8 mouse cellular contexts compared by ENCODE assay signal in genomic region chr9:21989230-21990110, GRCm38 (mm10). TPM values are rescaled to one million over a fixed set of nuclear protein-coding genes. Genes with fewer than 3 reads are reported as not detected.
DNase-seq lines count a peak whose midpoint lies in the region; ATAC-seq lines count a peak whose summit lies in the region.

Gene Rgl3 (minus strand): TSS chr9:21989446.

- H3K27ac ChIP-seq in forebrain, embryonic 11.5 days (ENCODE audit: low read depth, low read length) = no peak within 1 kb of the TSS
- no peak within 1 kb of the TSS for H3K27ac ChIP-seq in limb, embryonic 12.5 days
- no peak within 1 kb of the TSS for H3K27ac ChIP-seq in midbrain, embryonic 14.5 days (replicated peaks; ENCODE audit: low read depth, low read length)

- peak within 1 kb of the TSS; percentile 35 for H3K4me3 ChIP-seq in forebrain, embryonic 11.5 days (ENCODE audit: low read depth, low read length)
- H3K4me3 ChIP-seq in limb, embryonic 12.5 days (replicated peaks) = peak within 1 kb of the TSS; percentile 47
- peak within 1 kb of the TSS; percentile 32 for H3K4me3 ChIP-seq in midbrain, embryonic 14.5 days (replicated peaks; ENCODE audit: low read depth, low read length)

- no peaks in the 10 kb centered on the region for H3K9me3 ChIP-seq in forebrain, embryonic 11.5 days (ENCODE audit: control insufficient read depth, low read length)
- H3K9me3 ChIP-seq in limb, embryonic 12.5 days = no peaks in the 10 kb centered on the region
- no peaks in the 10 kb centered on the region for H3K9me3 ChIP-seq in midbrain, embryonic 14.5 days (ENCODE audit: control insufficient read depth, low read length)

- DNase-seq in B cell, adult 2 months = peak; percentile 29 to 33
- peak; percentile 91 to 93 for DNase-seq in adrenal gland, postnatal 36 days
- DNase-seq in forebrain, embryonic 11.5 days (ENCODE audit: low spot score) = peak; percentile 75
- peak; percentile 63 to 65 for DNase-seq in heart, postnatal 36 days
- no peak for DNase-seq in midbrain, embryonic 14.5 days
- DNase-seq in spleen, adult 12 weeks (ENCODE audit: low spot score) = no peak

- peak within 1 kb of the TSS; percentile 67 for H3K4me2 ChIP-seq in forebrain, embryonic 11.5 days (ENCODE audit: low read depth, low read length, severe bottlenecking)
- peak within 1 kb of the TSS; percentile 76 for H3K4me2 ChIP-seq in limb, embryonic 12.5 days
- H3K4me2 ChIP-seq in midbrain, embryonic 14.5 days (ENCODE audit: low read length) = peak within 1 kb of the TSS; percentile 57

- H3K36me3 ChIP-seq in forebrain, embryonic 11.5 days (ENCODE audit: control insufficient read depth, insufficient read depth, low read length) = no peaks in the 10 kb centered on the region
- no peaks in the 10 kb centered on the region for H3K36me3 ChIP-seq in limb, embryonic 12.5 days
- no peaks in the 10 kb centered on the region for H3K36me3 ChIP-seq in midbrain, embryonic 14.5 days (ENCODE audit: control insufficient read depth, insufficient read depth, low read length)

- WGBS in forebrain, embryonic 11.5 days = under 1% methylated on average over 38 of the region's 42 CpGs
- under 1% methylated on average over 42 of the region's 42 CpGs for WGBS in limb, embryonic 12.5 days
- WGBS in midbrain, embryonic 14.5 days = 2% methylated on average over 42 of the region's 42 CpGs

- H3K9ac ChIP-seq in forebrain, embryonic 11.5 days (ENCODE audit: low read length) = peak within 1 kb of the TSS; percentile 51
- peak within 1 kb of the TSS; percentile 42 for H3K9ac ChIP-seq in limb, embryonic 12.5 days (replicated peaks)
- peak within 1 kb of the TSS; percentile 46; the same call in 1 of the 2 replicates for H3K9ac ChIP-seq in midbrain, embryonic 14.5 days (replicated peaks; ENCODE audit: low read length)

- H3K27me3 ChIP-seq in forebrain, embryonic 11.5 days (ENCODE audit: control insufficient read depth, insufficient read depth, low read length) = peaks cover 56% of the 10 kb centered on the region
- peaks cover 92% of the 10 kb centered on the region for H3K27me3 ChIP-seq in limb, embryonic 12.5 days
- H3K27me3 ChIP-seq in midbrain, embryonic 14.5 days (ENCODE audit: control insufficient read depth, insufficient read depth, low read length) = peaks cover 54% of the 10 kb centered on the region

- intact Hi-C loops in heart, postnatal 36 days (cut with DNase I) = no loop called here

- ATAC-seq in forebrain, embryonic 11.5 days (replicated peaks; ENCODE audit: low FRiP score) = peak; percentile 53; the same call in 1 of the 2 replicates
- no peak for ATAC-seq in limb, embryonic 12.5 days (ENCODE audit: insufficient number of reproducible peaks, insufficient read depth, low FRiP score, low TSS enrichment, low read depth)
- ATAC-seq in midbrain, embryonic 14.5 days (ENCODE audit: low FRiP score, low TSS enrichment) = no peak
- no peak for ATAC-seq in monocyte, adult 5-6 weeks (replicated peaks; ENCODE audit: insufficient number of reproducible peaks, low FRiP score, low TSS enrichment, poor library complexity, severe bottlenecking)

- H3K4me1 ChIP-seq in forebrain, embryonic 11.5 days (replicated peaks; ENCODE audit: control insufficient read depth, insufficient read depth, low read length) = peaks cover 16% of the 10 kb centered on the region
- peaks cover 21% of the 10 kb centered on the region for H3K4me1 ChIP-seq in limb, embryonic 12.5 days (replicated peaks)
- H3K4me1 ChIP-seq in midbrain, embryonic 14.5 days (ENCODE audit: control insufficient read depth, insufficient read depth, low read length) = peaks cover 23% of the 10 kb centered on the region

RNA-seq across cellular contexts. Expression of gene Rgl3, which starts in this region (rescaled TPM):
- total RNA-seq in adrenal gland, postnatal 36 days (2021) = 10 to 100 TPM; 14.0 to 33.4 TPM
- polyA plus RNA-seq in forebrain, embryonic 11.5 days (2014; fragmentation: Nextera tagmentation; extraction: Ambion mirVana) = 1.1 and 3.4 TPM in 2 replicates
- total RNA-seq in heart, postnatal 36 days (2021) = 1 to 10 TPM; 2.8 to 3.4 TPM
- polyA plus RNA-seq in limb, embryonic 12.5 days (2016; fragmentation: Nextera tagmentation; extraction: Ambion mirVana) = 1.8 and 2.6 TPM in 2 replicates
- 0.53 and 0.68 TPM in 2 replicates for polyA plus RNA-seq in midbrain, embryonic 14.5 days (2014; fragmentation: Nextera tagmentation; extraction: Ambion mirVana)
- total RNA-seq in monocyte, adult 5-6 weeks (2017) = 0.29 TPM in 1 of 3 replicates, not detected in the others

Comparison
In these comparisons a context has a peak if more than half of its experiments do, and no peak if none do; other contexts are left out.
1. DNase-seq: peak in B cell, adult 2 months (2 of 2), adrenal gland, postnatal 36 days (2 of 2), forebrain, embryonic 11.5 days (single experiment) and heart, postnatal 36 days (2 of 2); none in midbrain, embryonic 14.5 days (single experiment) and spleen, adult 12 weeks (single experiment).
2. Peak in every context shown above with its lines, with median percentiles within 50 percentile points of each other: H3K4me2 ChIP-seq, H3K4me3 ChIP-seq and H3K9ac ChIP-seq.